Mouse (Mus musculus): ENCODE data around the gene St6galnac6. TPM values are rescaled to one million over a fixed set of nuclear protein-coding genes. Genes with fewer than 3 reads are reported as not detected.

Gene St6galnac6
- polyA plus RNA-seq (2017; shearing (Covaris generic)): 3.2 TPM

DNA sequence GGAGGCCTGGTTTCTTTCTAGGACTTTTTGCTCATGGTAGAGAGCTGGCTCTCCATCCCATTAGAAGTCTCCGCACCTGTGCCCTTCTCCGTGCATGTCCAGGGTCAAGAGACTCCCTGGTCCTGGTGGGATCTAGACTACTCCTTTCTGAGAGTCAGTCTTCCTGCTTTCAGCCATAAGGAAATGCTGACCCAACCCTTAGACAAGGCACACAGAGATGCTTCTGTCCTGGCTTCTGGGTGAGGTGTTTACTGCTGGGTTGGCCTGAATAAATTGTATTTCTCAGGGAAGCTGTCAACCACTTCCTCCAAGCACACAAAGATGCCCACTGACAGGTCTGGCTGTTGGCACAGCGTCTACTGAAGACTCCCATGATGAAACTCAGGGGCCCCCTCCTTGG, at the start of gene St6galnac6:
St6galnac6 (plus strand) TSS at position 301 of the 400 bp plus-strand sequence.

DNA sequence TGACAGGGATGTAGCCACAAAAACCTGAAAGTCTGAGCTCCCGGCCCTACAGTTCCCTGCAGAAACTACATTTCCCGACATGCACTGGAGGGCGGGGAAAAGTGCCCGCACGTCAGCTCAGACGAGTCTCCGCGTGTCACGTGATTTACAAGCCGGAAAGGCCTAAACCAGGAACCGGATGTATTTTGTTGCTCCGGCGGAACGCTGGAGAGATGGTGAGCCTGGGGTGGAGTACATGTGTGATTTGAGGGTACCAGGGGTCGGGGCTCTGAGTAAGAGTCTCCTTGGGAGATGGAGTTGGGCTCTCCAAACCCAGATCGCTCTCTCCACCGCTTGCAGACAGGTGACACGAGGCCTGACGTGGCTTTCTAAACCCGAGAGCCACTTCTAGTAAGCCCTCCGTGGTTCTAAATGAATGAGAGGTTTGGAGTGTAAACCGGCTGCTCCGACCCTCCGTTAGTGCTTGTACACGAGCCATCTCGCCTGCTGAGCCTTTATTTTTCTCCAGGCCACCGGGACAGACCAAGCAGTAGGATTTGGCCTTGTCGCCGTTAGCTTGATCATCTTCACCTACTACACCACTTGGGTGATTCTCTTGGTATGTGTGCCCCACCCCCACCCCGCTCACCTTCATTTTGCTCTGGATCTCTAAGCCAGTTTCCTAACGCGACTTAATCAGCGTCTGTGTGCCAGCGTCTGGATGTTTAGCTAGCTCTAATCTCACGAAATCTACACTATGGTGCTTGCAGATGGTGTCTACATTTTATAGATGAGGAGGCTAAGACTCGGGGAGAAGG, 28.6 kb upstream of the St6galnac6 start, which contains the start of gene Dpm2:
Dpm2 (plus strand) TSS at position 161 of the 797 bp plus-strand sequence.

DNA sequence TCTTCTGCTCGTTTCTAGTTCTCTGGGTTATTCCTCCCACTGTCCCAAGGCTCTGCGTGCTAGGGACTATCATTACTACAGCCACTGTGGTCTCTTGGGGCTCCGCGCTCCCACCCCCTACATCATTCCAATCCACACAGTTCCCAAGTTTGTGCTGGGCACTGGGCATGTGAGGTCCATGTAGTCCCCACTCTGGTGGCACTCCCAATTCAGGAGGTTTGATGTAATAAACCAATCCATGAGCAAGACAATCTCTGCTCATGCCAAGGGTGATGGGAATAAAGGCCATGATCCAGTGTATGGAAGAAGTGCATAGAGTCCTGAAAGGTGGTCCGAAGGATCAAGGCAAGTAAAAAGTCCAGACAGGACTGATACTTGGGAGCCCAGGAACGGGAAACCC, 25.0 kb upstream of the St6galnac6 start, which contains the start of gene Pip5kl1:
Pip5kl1 (plus strand) TSS at position 301 of the 400 bp plus-strand sequence.

DNA sequence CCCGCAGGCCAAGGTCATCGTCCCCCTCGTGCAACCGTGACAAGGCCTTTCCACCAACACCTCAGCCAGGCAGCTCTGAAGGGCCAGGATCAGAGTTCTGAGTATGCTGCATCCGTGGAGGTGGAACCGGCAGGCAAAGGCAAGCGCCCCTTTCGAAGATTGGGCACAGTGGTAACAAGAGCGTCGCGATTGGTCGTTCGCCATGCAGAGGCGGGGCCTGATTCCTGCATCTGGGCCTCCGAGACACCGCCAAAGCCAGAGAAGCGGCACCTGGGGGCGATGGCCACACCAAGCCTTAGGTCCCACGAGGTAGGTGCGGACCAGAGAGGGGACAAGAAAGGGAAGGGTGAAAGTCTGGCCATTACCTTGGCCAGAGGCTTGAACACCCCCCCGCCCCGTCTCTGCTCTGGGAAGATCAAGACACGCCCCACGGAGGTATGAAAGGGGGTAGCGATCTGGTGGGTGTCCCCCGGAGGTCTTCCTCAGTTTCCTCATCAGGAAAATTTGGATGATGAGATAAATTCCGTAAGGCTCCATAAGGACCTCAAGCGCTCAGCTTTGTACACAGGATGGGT, 23.8 kb upstream of the St6galnac6 start, which contains the start of gene 9430097D07Rik:
9430097D07Rik (minus strand) TSS at position 99 of the 575 bp plus-strand sequence.

GRCm38 (mm10) chr2:32586871-32587351, 12.6 kb upstream of the St6galnac6 start, which contains the start of gene St6galnac4:
Gene St6galnac4, plus strand, starts transcription at chr2:32587095.

GRCm38 (mm10) chr2:32621517-32621859, 22.0 kb downstream of the St6galnac6 start, which contains the start of gene Ak1:
Gene Ak1, plus strand, starts transcription at chr2:32621758.

DNA sequence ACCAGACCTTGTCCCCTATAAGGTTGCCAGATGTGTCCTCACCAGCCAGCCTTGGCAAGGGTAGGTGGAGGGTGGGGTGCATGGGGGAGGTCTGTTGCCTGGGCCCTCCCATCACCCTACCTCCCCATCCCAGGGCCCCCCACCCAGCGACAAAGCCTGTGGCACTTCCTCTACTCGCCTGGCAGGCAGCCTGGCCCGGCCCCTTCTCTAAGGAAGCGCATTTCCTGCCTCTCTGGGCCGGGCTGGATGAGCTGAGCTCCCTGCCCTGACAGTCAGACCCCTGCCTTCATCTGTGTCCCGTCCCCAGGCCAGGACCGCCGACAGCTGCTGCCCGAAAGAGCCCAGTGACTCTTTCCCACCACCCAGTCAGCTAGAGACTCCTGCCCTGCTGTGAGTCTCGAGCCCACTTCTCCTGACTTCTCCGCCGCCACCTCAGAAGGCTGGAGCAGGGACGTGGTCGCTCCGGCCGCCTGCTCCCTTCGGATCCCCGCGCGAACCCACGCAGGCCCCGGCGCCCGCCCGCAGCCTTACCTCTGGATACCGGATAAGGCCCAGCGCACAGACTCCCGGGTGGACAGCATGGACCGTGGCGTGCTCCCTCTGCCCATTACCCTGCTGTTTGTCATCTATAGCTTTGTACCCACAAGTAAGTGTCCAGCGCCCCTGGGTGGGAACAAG, 47.0 kb downstream of the St6galnac6 start, which contains the start of gene Eng:
Eng (plus strand) TSS at position 217 of the 678 bp plus-strand sequence.

Other genes with a start within 250 kb of the St6galnac6 start
- 115 TPM for gene Ciz1, start 247.4 kb upstream of the St6galnac6 start, polyA plus RNA-seq (2017; shearing (Covaris generic))
- gene Dnm1, start 246.4 kb upstream of the St6galnac6 start, polyA plus RNA-seq (2017; shearing (Covaris generic)): not detected
- 41.0 TPM for gene 1110008P14Rik, start 217.8 kb upstream of the St6galnac6 start, polyA plus RNA-seq (2017; shearing (Covaris generic))
- gene Lcn2, start 211.5 kb upstream of the St6galnac6 start, polyA plus RNA-seq (2017; shearing (Covaris generic)): not detected
- gene Ptges2, start 203.8 kb upstream of the St6galnac6 start, polyA plus RNA-seq (2017; shearing (Covaris generic)): 10.3 TPM
- gene Naif1, start 149.3 kb upstream of the St6galnac6 start, polyA plus RNA-seq (2017; shearing (Covaris generic)): 7.2 TPM
- 34.0 TPM for gene Slc25a25, start 148.3 kb upstream of the St6galnac6 start, polyA plus RNA-seq (2017; shearing (Covaris generic))
- gene Fam102a, start 64.4 kb upstream of the St6galnac6 start, polyA plus RNA-seq (2017; shearing (Covaris generic)): 136 TPM
- gene Dpm2, start 28.9 kb upstream of the St6galnac6 start, polyA plus RNA-seq (2017; shearing (Covaris generic)): 76.0 TPM
- gene Pip5kl1, start 24.9 kb upstream of the St6galnac6 start, polyA plus RNA-seq (2017; shearing (Covaris generic)): not detected
- gene 9430097D07Rik, start 24.0 kb upstream of the St6galnac6 start, polyA plus RNA-seq (2017; shearing (Covaris generic)): not detected
- 26.7 TPM for gene St6galnac4, start 12.6 kb upstream of the St6galnac6 start, polyA plus RNA-seq (2017; shearing (Covaris generic))
- 0.24 TPM for gene Ak1, start 22.0 kb downstream of the St6galnac6 start, polyA plus RNA-seq (2017; shearing (Covaris generic))
- gene Eng, start 46.9 kb downstream of the St6galnac6 start, polyA plus RNA-seq (2017; shearing (Covaris generic)): 0.27 TPM
- 15.5 TPM for gene Fpgs, start 104.4 kb downstream of the St6galnac6 start, polyA plus RNA-seq (2017; shearing (Covaris generic))
- gene Cdk9, start 113.4 kb downstream of the St6galnac6 start, polyA plus RNA-seq (2017; shearing (Covaris generic)): 136 TPM
- gene Sh2d3c, start 121.3 kb downstream of the St6galnac6 start, polyA plus RNA-seq (2017; shearing (Covaris generic)): 69.8 TPM
- not detected for gene 6330409D20Rik, start 141.3 kb downstream of the St6galnac6 start, polyA plus RNA-seq (2017; shearing (Covaris generic))
- 43.6 TPM for gene Tor2a, start 157.5 kb downstream of the St6galnac6 start, polyA plus RNA-seq (2017; shearing (Covaris generic))
- gene Ttc16, start 175.9 kb downstream of the St6galnac6 start, polyA plus RNA-seq (2017; shearing (Covaris generic)): 1.5 TPM
- gene Ptrh1, start 176.1 kb downstream of the St6galnac6 start, polyA plus RNA-seq (2017; shearing (Covaris generic)): 8.0 TPM
- gene Cfap157, start 184.7 kb downstream of the St6galnac6 start, polyA plus RNA-seq (2017; shearing (Covaris generic)): not detected
- 9.4 TPM for gene Stxbp1, start 247.5 kb downstream of the St6galnac6 start, polyA plus RNA-seq (2017; shearing (Covaris generic))